Mouse (Mus musculus) neural tube, embryonic 11.5 days (tissue): ENCODE results near the gene Galt. TPM values are rescaled to one million over a fixed set of nuclear protein-coding genes. Genes with fewer than 3 reads are reported as not detected.

Experiments used
- ATAC-seq: fragments of 200-750 bp; cut with Nextera tagmentation; 2 replicates; pipeline ENCODE4 v1.8.0; 2017; ENCODE audit warnings: moderate number of reproducible peaks, mild to moderate bottlenecking, moderate TSS enrichment, moderate library complexity; ENCODE audit not compliant: insufficient read depth, low FRiP score, low TSS enrichment
- DNase-seq: peaks from one replicate; pipeline ENCODE4 v3.0.0-alpha.2; 2015; ENCODE audit warnings: low spot score
- H3K27ac ChIP-seq: fragments of 300-500 bp; sonication (generic); 2 replicates; pipeline ENCODE4 v1.5.1; 2014; ENCODE audit warnings: low read depth, mild to moderate bottlenecking, low read length
- H3K27me3 ChIP-seq: fragments of 300-500 bp; sonication (generic); 2 replicates; pipeline ENCODE4 v1.6.1; 2014; ENCODE audit warnings: mild to moderate bottlenecking, low read length, mixed read lengths; ENCODE audit not compliant: control insufficient read depth, insufficient read depth
- H3K36me3 ChIP-seq: fragments of 300-500 bp; sonication (generic); 2 replicates; pipeline ENCODE4 v1.6.1; 2014; ENCODE audit warnings: mild to moderate bottlenecking, low read length, moderate library complexity, mixed read lengths; ENCODE audit not compliant: control insufficient read depth, insufficient read depth
- H3K4me1 ChIP-seq: fragments of 300-500 bp; sonication (generic); 2 replicates; pipeline ENCODE4 v1.6.1; 2014; ENCODE audit warnings: low read length, mixed read lengths; ENCODE audit not compliant: control insufficient read depth, insufficient read depth
- H3K4me2 ChIP-seq: fragments of 300-500 bp; sonication (generic); 2 replicates; pipeline ENCODE4 v1.6.1; 2014; ENCODE audit warnings: low read depth, mild to moderate bottlenecking, moderate library complexity
- H3K4me3 ChIP-seq: fragments of 300-500 bp; sonication (generic); 2 replicates; pipeline ENCODE4 v1.5.1; 2014; ENCODE audit warnings: low read depth, low read length
- H3K9ac ChIP-seq: fragments of 300-500 bp; sonication (generic); 2 replicates; pipeline ENCODE4 v1.6.1; 2014; ENCODE audit warnings: mild to moderate bottlenecking, low read length
- H3K9me3 ChIP-seq: fragments of 300-500 bp; sonication (generic); 2 replicates; pipeline ENCODE4 v1.6.1; 2016; ENCODE audit warnings: low read length; ENCODE audit not compliant: control insufficient read depth
- WGBS: fragments of 180-500 bp; shearing (Covaris S2); extraction: QIAGEN DNeasy Blood & Tissue Kit; methylation state at CpG from one replicate; pipeline ENCODE4 v1.1.7; 2014; 5-methylcytosine and 5-hydroxymethylcytosine counted together
- polyA plus RNA-seq: library from polyadenylated mRNA; unstranded; fragments of >200 nt; fragmentation: Nextera tagmentation; extraction: Ambion mirVana; gene quantifications from 2 replicates; pipeline ENCODE4 v1.2.1, GENCODE M21; 2014

Gene Galt
- 22.7 and 25.3 TPM in 2 replicates for polyA plus RNA-seq

DNA sequence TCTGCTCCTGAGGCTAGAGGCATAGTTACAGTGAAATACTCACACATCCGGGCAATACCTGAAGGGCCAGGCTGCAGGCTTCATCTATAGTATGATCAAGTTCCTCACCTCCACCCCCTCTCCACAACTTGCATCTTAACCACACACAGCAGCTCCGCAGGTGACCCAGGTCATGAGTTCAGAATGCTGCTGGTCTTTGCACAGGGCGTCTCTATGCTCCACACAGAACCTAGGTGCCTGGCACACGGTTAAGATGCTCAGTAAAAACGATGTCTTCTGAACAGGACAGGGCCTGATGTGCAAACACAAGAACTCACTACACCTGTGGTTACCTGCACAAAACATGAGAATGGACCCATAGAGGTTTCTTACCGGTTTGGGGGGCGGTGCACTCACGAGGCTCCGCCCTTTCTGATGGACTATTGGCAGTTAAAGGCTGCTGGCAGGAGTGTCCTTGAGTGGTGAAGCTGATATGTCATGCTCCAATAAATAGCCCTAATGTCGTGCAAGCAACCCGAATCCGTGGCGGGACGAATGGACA is at the start of gene Galt:
Gene Galt (plus strand): TSS at position 432 of the 541 bp plus-strand sequence.
- Histone ChIP-seq H3K27me3 (no peaks in the 10 kb centered on the region), H3K4me3 (peak within 1 kb of the TSS; percentile 67), H3K27ac (peak within 1 kb of the TSS; percentile 53; the same call in 1 of the 2 replicates), H3K9ac (peak within 1 kb of the TSS; percentile 67), H3K36me3 (no peaks in the 10 kb centered on the region; the same call in 1 of the 2 replicates), H3K9me3 (no peaks in the 10 kb centered on the region), H3K4me1 (peaks cover 2% of the 10 kb centered on the region; the same call in 1 of the 2 replicates), H3K4me2 (peak within 1 kb of the TSS; percentile 98)
- DNase-seq (no peak), ATAC-seq (peak; percentile 29)
- 12% methylated on average over 14 of the region's 14 CpGs for WGBS

DNA sequence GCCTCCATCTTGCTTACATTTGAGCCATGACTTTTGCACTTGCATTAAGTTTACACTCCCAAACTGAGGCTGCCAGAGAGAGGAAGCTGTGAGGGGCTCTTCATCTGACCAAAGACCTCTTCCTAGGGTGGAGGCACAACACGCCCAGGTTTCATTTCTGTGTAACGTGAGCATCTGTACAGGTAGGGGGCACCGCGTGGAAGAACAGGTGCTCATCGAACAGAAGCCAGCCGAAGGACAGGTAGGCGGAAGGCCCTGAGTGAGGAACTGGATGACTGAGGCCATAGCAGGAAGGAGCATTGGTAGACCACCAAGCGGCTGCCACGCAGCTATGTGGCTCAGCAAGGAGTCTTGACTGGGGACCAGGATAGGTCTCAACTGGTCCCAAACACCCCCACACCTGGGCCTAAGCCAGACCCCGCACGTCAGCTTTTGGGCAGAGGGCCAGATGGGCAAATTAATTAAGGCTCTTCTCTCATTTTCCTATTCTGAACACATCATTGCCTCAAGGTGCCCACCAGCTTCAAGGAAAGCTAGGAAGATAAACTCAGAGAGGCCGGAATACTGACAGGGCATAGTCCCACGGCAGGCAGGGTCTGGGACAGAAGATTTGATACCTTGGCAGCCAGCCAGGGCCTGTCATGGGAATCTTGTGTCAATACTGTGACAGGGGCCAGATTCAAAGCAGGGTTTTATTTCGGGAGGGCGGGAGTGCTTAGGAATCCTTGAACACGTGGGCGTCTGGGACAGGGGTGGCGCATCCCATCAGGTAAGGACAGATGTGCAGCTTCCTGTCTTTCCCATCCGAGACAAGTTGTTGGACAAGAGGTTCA is 48.9 kb upstream of the Galt start:
- H3K27me3 ChIP-seq: no peaks in the 10 kb centered on the region
- DNase-seq (no peak), ATAC-seq (no peak)
- no peak overlapping the region for H3K9ac ChIP-seq
- H3K9me3 ChIP-seq: no peaks in the 10 kb centered on the region
- no peak overlapping the region for H3K4me2 ChIP-seq
- no peaks in the 10 kb centered on the region for H3K36me3 ChIP-seq
- WGBS: 74% methylated on average over 19 of the region's 19 CpGs
- H3K27ac ChIP-seq: no peak overlapping the region
- no peak overlapping the region for H3K4me3 ChIP-seq
- H3K4me1 ChIP-seq: peaks cover 16% of the 10 kb centered on the region; the same call in 1 of the 2 replicates

DNA sequence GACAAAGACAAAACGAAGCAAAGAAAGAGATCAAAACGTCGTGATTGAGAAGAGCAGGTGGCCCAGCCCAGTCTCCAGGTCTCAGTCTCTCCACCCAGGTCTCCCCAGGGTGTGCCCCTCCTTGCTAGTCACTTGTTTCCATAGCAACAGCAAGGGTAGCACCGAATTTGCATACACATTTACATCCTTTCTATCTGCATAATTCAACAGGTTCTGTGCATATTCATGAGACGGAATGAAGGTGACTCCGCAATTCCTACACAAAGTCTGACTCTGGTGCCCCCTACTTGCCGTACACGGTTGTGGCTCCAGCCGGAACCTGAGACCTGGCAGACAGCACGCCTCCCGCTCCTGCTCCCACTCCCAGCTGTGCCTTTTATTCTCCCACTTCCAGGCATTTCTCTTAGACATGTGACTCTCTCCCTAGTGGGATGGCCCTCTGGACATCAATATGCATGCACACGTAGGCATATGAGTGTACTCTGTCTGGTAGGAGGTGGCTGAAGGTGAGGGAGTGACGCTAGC is 48.0 kb upstream of the Galt start:
- no peak overlapping the region for H3K4me3 ChIP-seq
- peak; percentile 85 for DNase-seq
- peak overlapping the region; percentile 28 for H3K4me2 ChIP-seq
- no peak overlapping the region for H3K9ac ChIP-seq
- WGBS: under 1% methylated on average over 13 of the region's 13 CpGs
- ATAC-seq: peak; percentile 86
- no peaks in the 10 kb centered on the region for H3K9me3 ChIP-seq
- peaks cover 20% of the 10 kb centered on the region for H3K4me1 ChIP-seq
- H3K27me3 ChIP-seq: no peaks in the 10 kb centered on the region
- H3K27ac ChIP-seq: 0 out of 2 replicates have a peak overlapping the region, but pooled peaks have one; percentile 49
- peaks cover 5% of the 10 kb centered on the region; the same call in 1 of the 2 replicates for H3K36me3 ChIP-seq

DNA sequence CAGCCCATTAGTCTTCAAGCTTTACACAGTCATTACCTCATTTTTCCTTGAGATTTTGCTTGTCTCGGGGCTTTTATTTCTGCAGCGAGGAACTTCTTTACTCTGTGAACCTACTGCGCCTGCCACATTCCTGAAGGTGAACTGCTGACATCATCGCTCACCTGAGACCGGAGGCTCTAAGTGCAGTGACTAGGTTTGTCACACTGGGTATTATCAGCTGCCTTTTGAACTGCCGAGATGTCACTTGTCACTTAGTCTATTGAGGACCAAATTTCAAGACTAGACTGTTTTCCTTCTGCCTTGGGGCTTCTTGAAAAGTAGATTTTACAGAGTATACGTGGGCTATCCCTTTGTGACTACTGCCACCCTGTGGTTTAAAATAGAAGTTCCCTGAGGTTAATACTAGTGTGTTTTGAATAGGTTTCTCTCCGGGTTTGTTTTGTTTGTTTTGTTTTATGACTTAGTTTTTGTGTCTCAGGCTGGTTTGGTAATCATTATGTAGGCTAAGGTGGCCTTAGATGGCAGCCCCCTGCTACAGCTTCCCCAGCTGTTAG is 46.8 kb upstream of the Galt start:
- no peaks in the 10 kb centered on the region for H3K27me3 ChIP-seq
- H3K9ac ChIP-seq: no peak overlapping the region
- no peak overlapping the region for H3K27ac ChIP-seq
- no peaks in the 10 kb centered on the region for H3K9me3 ChIP-seq
- no peak overlapping the region for H3K4me3 ChIP-seq
- peak; percentile 52 for DNase-seq
- H3K4me2 ChIP-seq: no peak overlapping the region
- 43% methylated on average over 8 of the region's 8 CpGs for WGBS
- ATAC-seq: no peak
- peaks cover 6% of the 10 kb centered on the region; the same call in 1 of the 2 replicates for H3K36me3 ChIP-seq
- peaks cover 25% of the 10 kb centered on the region for H3K4me1 ChIP-seq

DNA sequence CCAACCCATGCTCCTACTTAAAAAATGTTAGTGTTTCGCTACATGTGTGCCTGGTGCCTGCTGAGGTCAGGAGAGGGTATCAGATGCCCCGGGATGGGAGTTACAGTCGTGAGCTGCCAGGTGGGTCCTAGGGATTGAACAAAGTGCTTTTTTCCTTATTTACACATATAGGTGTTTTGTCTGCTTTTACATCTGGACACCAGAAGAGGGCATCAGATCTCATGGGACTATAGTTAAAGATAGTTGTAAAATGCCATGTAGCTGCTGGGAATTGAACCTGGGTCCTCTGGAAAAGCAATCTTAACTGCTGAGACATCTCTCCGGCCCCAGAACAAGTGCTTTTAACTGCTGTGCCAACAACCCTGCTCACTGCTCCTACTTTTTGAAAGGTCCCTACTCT is 44.8 kb upstream of the Galt start:
- Histone ChIP-seq H3K4me3 (no peak overlapping the region), H3K27me3 (no peaks in the 10 kb centered on the region), H3K27ac (no peak overlapping the region), H3K4me2 (no peak overlapping the region), H3K36me3 (peaks cover 6% of the 10 kb centered on the region; the same call in 1 of the 2 replicates), H3K4me1 (peaks cover 28% of the 10 kb centered on the region), H3K9me3 (no peaks in the 10 kb centered on the region), H3K9ac (no peak overlapping the region)
- ATAC-seq (no peak), DNase-seq (no peak)
- 65% methylated on average over 4 of the region's 4 CpGs for WGBS

GRCm38 (mm10) chr4:41711705-41712375 is 43.2 kb upstream of the Galt start:
- Histone ChIP-seq H3K36me3 (peaks cover 6% of the 10 kb centered on the region; the same call in 1 of the 2 replicates), H3K9ac (no peak overlapping the region), H3K9me3 (no peaks in the 10 kb centered on the region), H3K4me3 (0 out of 2 replicates have a peak overlapping the region, but pooled peaks have one; percentile 73), H3K27ac (no peak overlapping the region), H3K4me2 (peak overlapping the region; percentile 72), H3K4me1 (peaks cover 22% of the 10 kb centered on the region), H3K27me3 (no peaks in the 10 kb centered on the region)
- DNase-seq (no peak), ATAC-seq (no peak)
- WGBS: 85% methylated on average over 16 of the region's 16 CpGs

DNA sequence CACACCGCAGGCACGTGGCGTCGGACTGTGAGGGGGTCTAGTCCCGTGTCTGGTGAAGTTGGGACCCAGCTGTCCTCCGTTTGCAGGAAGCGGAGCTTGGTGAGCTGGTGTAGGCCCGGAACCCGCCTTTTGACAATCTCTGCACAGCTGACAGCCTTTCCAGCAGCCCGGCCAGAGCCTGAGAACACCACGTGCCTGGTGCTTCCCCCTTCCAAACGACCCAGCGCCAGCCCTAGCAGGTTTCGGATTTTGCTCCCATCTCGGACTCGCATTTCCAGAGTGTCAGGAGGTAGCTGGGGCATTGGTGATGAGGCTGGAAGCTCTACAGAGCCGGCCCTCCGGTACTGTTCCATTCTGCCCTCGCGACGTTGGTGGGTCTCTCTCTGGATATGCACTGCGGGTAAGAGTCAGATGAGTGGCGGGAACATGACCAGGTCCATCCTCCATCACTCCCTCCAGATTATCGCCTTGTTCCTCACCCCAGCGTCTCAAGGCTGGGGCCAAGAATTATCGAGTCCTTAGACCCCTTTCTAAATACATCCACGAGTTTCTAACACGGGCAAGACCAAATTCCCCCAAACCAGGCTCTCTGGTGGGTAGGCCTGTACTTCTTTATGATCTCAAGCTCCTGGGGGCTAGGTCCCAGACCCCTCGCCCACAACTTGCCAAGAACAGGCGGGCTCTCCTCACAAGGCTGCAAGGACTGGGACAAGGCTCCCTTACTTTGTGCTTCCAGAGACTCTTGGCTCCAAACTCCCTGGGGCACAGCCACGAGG is 42.4 kb upstream of the Galt start:
- no peak for ATAC-seq
- Histone ChIP-seq H3K4me2 (peak overlapping the region; percentile 72), H3K9ac (peak overlapping the region; percentile 82), H3K4me1 (peaks cover 16% of the 10 kb centered on the region), H3K27me3 (no peaks in the 10 kb centered on the region), H3K27ac (no peak overlapping the region), H3K4me3 (peak overlapping the region; percentile 73), H3K36me3 (peaks cover 6% of the 10 kb centered on the region; the same call in 1 of the 2 replicates), H3K9me3 (no peaks in the 10 kb centered on the region)
- DNase-seq: no peak
- WGBS: 46% methylated on average over 31 of the region's 31 CpGs
